Mouse (Mus musculus) MEL (cell line): ENCODE results near the gene Timeless.

Experiments
- CTCF ChIP-seq, 3 experiments: IDR thresholded peaks in 2 of 3; conservative IDR thresholded peaks in 1 of 3; 2 replicates each; pipeline ENCODE4 v1.5.1; 2011 to 2012; ENCODE audit warnings: low read length in 3 of 3, low read depth in 2 of 3, mild to moderate bottlenecking in 2 of 3, improper control_type of control experiment in 1 of 3, inconsistent platforms in 1 of 3, mixed read lengths in 1 of 3, moderate library complexity in 1 of 3; ENCODE audit not compliant: control insufficient read depth in 1 of 3, insufficient read depth in 1 of 3, poor library complexity in 1 of 3, severe bottlenecking in 1 of 3
- EP300 ChIP-seq, 2 experiments: IDR thresholded peaks; 2 replicates each; pipeline ENCODE4 v1.6.1; 2011; ENCODE audit warnings: improper control_type of control experiment in 2 of 2, low read length in 2 of 2, low read depth in 1 of 2, mild to moderate bottlenecking in 1 of 2
- GATA1 ChIP-seq: IDR thresholded peaks from 2 replicates; pipeline ENCODE4 v1.6.1; 2011; ENCODE audit warnings: low read depth, low read length, improper control_type of control experiment
- HCFC1 ChIP-seq: IDR thresholded peaks from 2 replicates; pipeline ENCODE4 v1.6.1; 2012; ENCODE audit warnings: low read depth, mild to moderate bottlenecking, inconsistent platforms, low read length, improper control_type of control experiment, moderate library complexity
- POLR2A ChIP-seq, 2 experiments: IDR thresholded peaks; 2 replicates each; pipeline ENCODE4 v1.6.1; 2011 to 2012; ENCODE audit warnings: low read length in 2 of 2, mild to moderate bottlenecking in 2 of 2, control low read depth in 1 of 2, improper control_type of control experiment in 1 of 2, low read depth in 1 of 2, moderate library complexity in 1 of 2; ENCODE audit not compliant: control insufficient read depth in 1 of 2, insufficient read depth in 1 of 2, poor library complexity in 1 of 2
- TAL1 ChIP-seq: IDR thresholded peaks from 2 replicates; pipeline ENCODE4 v1.6.1; 2012; ENCODE audit warnings: mild to moderate bottlenecking, inconsistent platforms, low read length, moderate library complexity, mixed read lengths
- TCF12 ChIP-seq: IDR thresholded peaks from 2 replicates; pipeline ENCODE4 v1.6.1; 2014; ENCODE audit warnings: low read depth, mild to moderate bottlenecking, inconsistent platforms, low read length, improper control_type of control experiment, moderate library complexity
- USF1 ChIP-seq: IDR thresholded peaks from 2 replicates; pipeline ENCODE4 v1.6.1; 2014; ENCODE audit warnings: low read depth, mild to moderate bottlenecking, inconsistent platforms, low read length, improper control_type of control experiment, moderate library complexity
- USF2 ChIP-seq, 2 experiments: IDR thresholded peaks; 2 replicates each; pipeline ENCODE4 v1.6.1; 2011 to 2012; ENCODE audit warnings: improper control_type of control experiment in 2 of 2, low read length in 2 of 2, borderline replicate concordance in 1 of 2, inconsistent platforms in 1 of 2, low read depth in 1 of 2, mild to moderate bottlenecking in 1 of 2; ENCODE audit not compliant: insufficient read depth in 1 of 2

DNA sequence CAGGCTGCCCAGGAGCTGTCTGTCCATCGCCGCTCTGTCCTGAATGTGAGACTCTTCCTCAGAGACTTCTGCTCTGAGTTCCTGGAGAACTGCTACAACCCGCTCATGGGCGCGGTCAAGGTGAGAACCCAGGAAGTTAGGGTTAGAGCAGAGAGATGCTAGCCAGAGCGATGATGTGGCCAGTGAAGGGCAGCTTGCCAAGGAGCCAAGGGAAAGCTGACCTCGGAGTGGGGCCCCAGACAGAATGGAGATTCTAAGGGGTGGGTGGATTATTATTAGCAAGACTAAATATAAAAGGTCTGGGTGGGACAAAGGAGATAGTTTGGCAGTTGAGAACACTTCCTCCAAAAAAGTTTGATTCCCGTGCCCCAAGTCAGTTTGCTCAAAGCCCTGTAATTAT lies 11.4 kb downstream of the Timeless start:
- TF ChIP-seq HCFC1, result no peak
- no peak for TF ChIP-seq POLR2A (IDR thresholded peaks at IDR 0.05; ENCODE audit: control insufficient read depth in 1 of 2, insufficient read depth in 1 of 2, low read depth in 1 of 2, low read length in 2 of 2, poor library complexity in 1 of 2)
- no peak for TF ChIP-seq EP300 (IDR thresholded peaks at IDR 0.05; ENCODE audit: low read depth in 1 of 2, low read length in 2 of 2)
- TF ChIP-seq TCF12, result no peak
- TF ChIP-seq TAL1, result no peak
- TF ChIP-seq USF1, result no peak
- TF ChIP-seq CTCF (IDR thresholded peaks at IDR 0.05 in 2 of 3, conservative IDR thresholded peaks at IDR 0.05 in 1 of 3; ENCODE audit: control insufficient read depth in 1 of 3, insufficient read depth in 1 of 3, low read depth in 2 of 3, low read length in 3 of 3, poor library complexity in 1 of 3, severe bottlenecking in 1 of 3), result no peak
- no peak for TF ChIP-seq USF2 (IDR thresholded peaks at IDR 0.05; ENCODE audit: borderline replicate concordance in 1 of 2, insufficient read depth in 1 of 2, low read depth in 1 of 2, low read length in 2 of 2)
- no peak for TF ChIP-seq GATA1
